Mouse (Mus musculus) limb, embryonic 12.5 days (tissue): ENCODE measurements at regions not wholly inside any gene's neighbourhood (a gene's known extent, or its start where the extent isn't known, plus 50 kb on each side); places are given as distances from the start of the nearest gene placed in this dataset.
A peak's percentile ranks its signal among the peaks of the same experiment; 100 is the strongest.

Experiments used
- ATAC-seq: fragments of 200-750 bp; cut with Nextera tagmentation; 2 replicates; pipeline ENCODE4 v1.8.0; 2017; ENCODE audit warnings: low read depth, moderate TSS enrichment; ENCODE audit not compliant: insufficient number of reproducible peaks, insufficient read depth, low FRiP score, low TSS enrichment
- H3K27ac ChIP-seq: fragments of 300-500 bp; sonication (generic); 2 replicates; pipeline ENCODE4 v1.5.1; 2016; ENCODE audit warnings: mild to moderate bottlenecking, moderate library complexity
- H3K27me3 ChIP-seq: fragments of 300-500 bp; sonication (generic); 2 replicates; pipeline ENCODE4 v1.6.1; 2016; ENCODE audit warnings: mild to moderate bottlenecking, moderate library complexity
- H3K36me3 ChIP-seq: fragments of 300-500 bp; sonication (generic); 2 replicates; pipeline ENCODE4 v1.6.1; 2016; ENCODE audit warnings: mild to moderate bottlenecking, moderate library complexity
- H3K4me1 ChIP-seq: fragments of 300-500 bp; sonication (generic); replicated peaks from 2 replicates; pipeline ENCODE4 v1.6.1; 2016
- H3K4me2 ChIP-seq: fragments of 300-500 bp; sonication (generic); 2 replicates; pipeline ENCODE4 v1.6.1; 2016; ENCODE audit warnings: mild to moderate bottlenecking, moderate library complexity
- H3K4me3 ChIP-seq: fragments of 300-500 bp; sonication (generic); replicated peaks from 2 replicates; pipeline ENCODE4 v1.5.1; 2016; ENCODE audit warnings: mild to moderate bottlenecking
- H3K9ac ChIP-seq: fragments of 300-500 bp; sonication (generic); replicated peaks from 2 replicates; pipeline ENCODE4 v1.6.1; 2016; ENCODE audit warnings: mild to moderate bottlenecking, moderate library complexity
- H3K9me3 ChIP-seq: fragments of 300-500 bp; sonication (generic); 2 replicates; pipeline ENCODE4 v1.6.1; 2016; ENCODE audit warnings: mild to moderate bottlenecking, moderate library complexity
- WGBS: fragments of 180-500 bp; shearing (Covaris S2); methylation state at CpG from one replicate; pipeline ENCODE4 v1.1.7; 2016; 5-methylcytosine and 5-hydroxymethylcytosine counted together

DNA sequence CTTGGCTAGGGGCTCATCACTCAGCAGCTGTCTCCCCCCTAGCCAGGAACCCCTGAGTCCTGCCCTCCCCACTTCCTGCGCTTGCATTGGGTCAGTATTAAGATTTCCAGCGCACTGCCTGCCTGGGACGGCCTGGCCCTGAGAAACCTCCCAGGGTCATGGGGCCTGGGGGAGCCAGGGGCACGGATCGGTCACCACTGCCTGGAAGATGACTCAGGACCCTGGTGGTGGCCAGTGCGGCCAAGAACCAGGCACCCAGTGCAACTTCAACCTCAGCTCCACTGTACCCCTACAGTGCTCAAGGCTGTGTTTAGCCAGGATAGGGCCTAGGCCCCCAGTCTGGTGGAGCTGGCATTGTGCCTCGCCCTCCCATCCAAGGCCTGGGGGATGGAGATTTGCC lies 111.9 kb upstream of the Zbtb40 start:
- ATAC-seq, result no peak
- H3K9me3 ChIP-seq, result no peaks in the 10 kb centered on the region
- 80% methylated on average over 7 of the region's 7 CpGs for WGBS
- peaks cover 10% of the 10 kb centered on the region for H3K4me1 ChIP-seq
- no peak overlapping the region for H3K4me2 ChIP-seq
- peaks cover 30% of the 10 kb centered on the region for H3K27me3 ChIP-seq
- H3K9ac ChIP-seq, result no peak overlapping the region
- no peak overlapping the region for H3K4me3 ChIP-seq
- H3K36me3 ChIP-seq, result no peaks in the 10 kb centered on the region
- H3K27ac ChIP-seq, result no peak overlapping the region

DNA sequence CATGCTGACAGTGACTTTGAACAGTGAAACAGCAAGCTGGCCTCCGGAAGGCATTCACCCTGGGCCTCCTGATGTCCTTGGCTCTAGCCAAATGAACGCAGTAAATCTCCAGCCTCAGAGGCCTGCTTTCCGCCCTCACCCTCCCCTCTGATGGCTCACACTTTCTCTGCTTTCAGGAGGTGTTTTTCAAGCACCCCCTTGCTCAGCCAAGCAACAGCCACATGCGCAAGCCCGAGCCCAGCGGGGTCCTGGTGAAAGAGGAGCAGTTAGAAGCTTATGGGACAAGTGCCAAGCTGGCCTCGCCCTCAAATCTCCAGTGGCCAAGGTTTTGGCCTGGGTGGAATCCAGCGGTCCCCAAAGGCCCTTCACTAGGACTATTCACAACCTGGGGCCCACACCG lies 109.6 kb upstream of the Zbtb40 start:
- Histone ChIP-seq H3K9me3 (no peaks in the 10 kb centered on the region), H3K4me1 (peaks cover 15% of the 10 kb centered on the region), H3K4me3 (no peak overlapping the region), H3K27me3 (peaks cover 7% of the 10 kb centered on the region), H3K4me2 (no peak overlapping the region), H3K9ac (no peak overlapping the region), H3K36me3 (no peaks in the 10 kb centered on the region), H3K27ac (peak overlapping the region; percentile 56)
- ATAC-seq, result no peak
- 53% methylated on average over 9 of the region's 9 CpGs for WGBS

DNA sequence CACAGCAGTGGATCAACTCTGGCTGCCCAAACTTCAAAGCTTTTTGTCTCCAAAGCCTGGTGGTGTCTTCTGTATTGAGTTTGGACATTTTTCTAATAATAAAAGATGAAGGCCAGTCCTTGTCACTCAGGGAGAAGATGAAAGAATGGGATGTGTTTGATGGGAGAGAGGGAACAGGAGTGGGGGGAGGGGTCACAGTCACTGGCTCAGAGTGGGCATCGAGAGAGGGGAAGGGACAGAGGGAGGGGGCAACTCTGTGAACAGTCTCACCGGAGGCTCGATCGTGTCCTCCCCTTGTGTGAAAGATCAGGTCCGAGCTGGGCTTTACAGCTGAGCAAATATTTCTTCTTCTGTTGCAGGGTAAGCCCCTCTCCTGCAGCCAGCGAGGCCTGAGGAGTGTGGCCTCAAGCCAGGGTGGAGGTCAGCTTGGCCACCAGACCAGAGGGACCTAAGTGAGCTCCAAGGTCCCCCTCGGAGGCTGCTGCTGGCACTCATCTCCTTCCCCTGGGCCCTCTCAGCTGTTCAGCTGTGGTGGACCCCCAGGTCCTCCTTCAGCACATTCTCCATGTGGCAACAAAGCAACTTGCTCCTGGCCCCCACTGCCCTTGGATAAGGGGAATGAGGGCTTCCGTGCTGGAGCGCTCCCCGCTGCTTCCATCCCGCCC lies 108.0 kb upstream of the Zbtb40 start:
- Histone ChIP-seq H3K4me2 (no peak overlapping the region), H3K9me3 (0 out of 2 replicates have a peak, but pooled peaks cover 7% of the 10 kb centered on the region), H3K27me3 (no peaks in the 10 kb centered on the region; the same call in 1 of the 2 replicates), H3K27ac (no peak overlapping the region), H3K9ac (no peak overlapping the region), H3K4me1 (peaks cover 15% of the 10 kb centered on the region), H3K36me3 (no peaks in the 10 kb centered on the region), H3K4me3 (no peak overlapping the region)
- ATAC-seq, result no peak
- 60% methylated on average over 11 of the region's 11 CpGs for WGBS

DNA sequence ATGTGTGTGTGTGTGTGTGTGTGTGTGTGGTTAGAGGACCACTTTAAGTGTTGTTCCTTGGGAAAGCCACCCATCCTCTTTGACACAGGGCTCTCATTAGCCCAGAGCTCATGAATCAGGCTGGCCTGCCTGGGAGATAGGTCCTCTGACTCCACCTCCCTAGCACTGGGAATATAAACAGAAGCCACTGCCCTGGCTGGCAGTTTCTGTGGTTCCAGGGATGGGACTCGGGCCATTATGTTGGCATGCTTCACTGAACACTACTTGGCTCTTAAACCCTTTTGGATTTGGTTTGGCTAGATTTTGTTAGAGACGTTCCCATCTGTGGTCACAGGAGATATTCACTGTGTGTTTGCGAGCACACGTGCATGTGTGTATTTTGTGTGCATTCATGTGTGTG lies 100.2 kb upstream of the Zbtb40 start:
- Histone ChIP-seq H3K4me2 (no peak overlapping the region), H3K9me3 (peaks cover 12% of the 10 kb centered on the region; the same call in 1 of the 2 replicates), H3K27ac (no peak overlapping the region), H3K9ac (no peak overlapping the region), H3K27me3 (no peaks in the 10 kb centered on the region), H3K4me3 (no peak overlapping the region), H3K4me1 (no peaks in the 10 kb centered on the region), H3K36me3 (no peaks in the 10 kb centered on the region)
- 86% methylated on average over 4 of the region's 4 CpGs for WGBS
- no peak for ATAC-seq

DNA sequence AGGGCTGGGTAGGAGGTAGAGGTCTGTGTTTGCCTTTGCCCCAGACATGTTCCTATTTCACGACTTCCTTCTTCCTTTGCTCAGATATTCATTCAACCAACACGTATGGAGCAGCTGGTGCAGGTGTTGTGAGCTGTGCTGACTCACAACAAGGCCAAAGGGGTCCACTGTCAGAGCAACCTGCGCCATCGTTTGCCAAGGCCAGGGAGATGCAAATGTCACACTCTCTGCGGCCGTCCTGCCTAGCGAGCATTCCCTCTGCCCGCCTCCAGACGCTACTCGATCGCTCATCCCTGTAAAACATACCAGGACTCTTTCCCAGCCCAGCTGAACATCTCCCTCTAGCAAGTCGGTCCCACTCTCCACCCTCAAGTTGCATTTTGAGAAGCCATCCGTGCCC lies 99.2 kb upstream of the Zbtb40 start:
- WGBS, result 85% methylated on average over 13 of the region's 13 CpGs
- H3K27ac ChIP-seq, result no peak overlapping the region
- H3K9ac ChIP-seq, result no peak overlapping the region
- H3K4me1 ChIP-seq, result peaks cover 6% of the 10 kb centered on the region
- no peaks in the 10 kb centered on the region for H3K27me3 ChIP-seq
- no peaks in the 10 kb centered on the region for H3K36me3 ChIP-seq
- H3K9me3 ChIP-seq, result peaks cover 12% of the 10 kb centered on the region; the same call in 1 of the 2 replicates
- H3K4me2 ChIP-seq, result no peak overlapping the region
- H3K4me3 ChIP-seq, result no peak overlapping the region
- no peak for ATAC-seq

DNA sequence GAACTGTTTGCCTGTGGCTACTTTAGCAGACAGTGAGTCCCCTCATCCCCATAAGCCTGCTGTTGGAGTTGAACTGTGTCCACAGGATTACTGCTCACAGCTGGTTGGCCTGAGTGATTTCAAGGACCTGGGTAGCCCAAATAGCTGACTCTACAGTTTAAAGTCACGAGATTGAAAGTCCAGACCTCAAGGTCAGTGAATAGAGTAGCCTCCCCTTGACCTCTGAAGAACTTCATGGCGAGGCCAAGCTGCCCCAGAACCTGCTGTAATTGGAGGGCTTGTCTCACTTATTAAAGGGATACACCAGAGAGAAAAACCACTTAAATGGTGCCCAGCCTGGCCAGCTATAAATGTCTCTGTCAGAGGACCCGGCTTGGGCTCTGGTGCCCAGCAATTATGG lies 97.7 kb upstream of the Zbtb40 start:
- Histone ChIP-seq H3K27ac (no peak overlapping the region), H3K9ac (no peak overlapping the region), H3K9me3 (peaks cover 6% of the 10 kb centered on the region; the same call in 1 of the 2 replicates), H3K4me3 (no peak overlapping the region), H3K36me3 (no peaks in the 10 kb centered on the region), H3K4me1 (peaks cover 16% of the 10 kb centered on the region), H3K4me2 (no peak overlapping the region), H3K27me3 (no peaks in the 10 kb centered on the region)
- ATAC-seq, result no peak
- WGBS, result 70% methylated on average over 3 of the region's 3 CpGs

DNA sequence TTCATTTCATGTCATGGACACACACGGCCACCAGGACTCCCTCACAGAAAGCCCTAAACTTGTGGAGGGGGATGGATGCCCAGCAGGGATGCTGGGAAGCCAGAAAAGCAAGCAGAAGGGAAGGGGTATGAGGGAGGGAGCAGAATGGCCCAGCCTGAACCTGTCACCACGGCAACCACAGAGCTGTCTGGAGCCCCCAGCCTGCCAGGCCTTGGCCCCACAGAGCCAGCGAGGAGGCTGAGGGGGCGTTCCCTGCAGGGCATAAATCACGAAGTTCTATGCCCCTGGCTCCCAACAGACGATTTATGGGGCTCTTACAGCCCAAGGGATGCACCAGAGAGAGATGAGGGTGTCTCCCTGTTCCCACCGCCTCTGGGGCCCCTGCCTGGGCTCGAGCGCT lies 93.7 kb upstream of the Zbtb40 start:
- WGBS, result 8% methylated on average over 9 of the region's 9 CpGs
- Histone ChIP-seq H3K27ac (no peak overlapping the region), H3K4me1 (peaks cover 16% of the 10 kb centered on the region), H3K36me3 (no peaks in the 10 kb centered on the region), H3K27me3 (0 out of 2 replicates have a peak, but pooled peaks cover under 1% of the 10 kb centered on the region), H3K4me3 (no peak overlapping the region), H3K9me3 (no peaks in the 10 kb centered on the region), H3K4me2 (no peak overlapping the region), H3K9ac (peak overlapping the region; percentile 40)
- ATAC-seq, result no peak

DNA sequence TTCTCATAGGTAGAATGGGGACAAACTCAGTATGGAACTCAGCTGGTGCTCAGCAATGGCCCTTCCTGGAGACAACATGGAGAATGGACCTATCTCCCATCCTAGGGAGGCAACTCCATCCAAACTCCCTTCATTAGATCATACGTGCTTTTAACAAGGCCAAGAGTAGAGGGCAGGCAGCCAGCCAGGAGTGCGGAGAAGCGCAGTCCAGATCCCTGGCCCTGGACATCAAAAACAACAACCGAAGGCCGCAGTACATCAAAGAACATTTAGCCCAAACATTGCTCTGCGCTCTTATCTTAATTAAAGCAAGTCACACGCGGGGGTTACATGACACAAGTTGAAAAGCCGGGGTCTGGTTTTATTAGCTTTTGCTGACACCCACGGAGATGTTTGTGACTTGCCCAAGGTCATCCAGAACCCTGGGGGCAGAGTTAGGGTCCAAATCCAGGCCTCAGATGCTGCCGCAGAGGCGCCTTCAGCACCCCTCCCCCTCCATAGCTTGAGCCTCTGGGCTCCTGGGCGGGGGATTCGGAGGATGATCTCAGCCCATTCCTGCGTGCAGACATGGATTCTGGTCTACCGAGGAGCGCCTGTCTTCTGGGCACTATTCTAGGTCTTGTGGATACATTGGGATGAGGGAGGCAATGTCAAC lies 90.6 kb upstream of the Zbtb40 start:
- Histone ChIP-seq H3K27me3 (0 out of 2 replicates have a peak, but pooled peaks cover 4% of the 10 kb centered on the region), H3K9me3 (no peaks in the 10 kb centered on the region), H3K27ac (no peak overlapping the region), H3K4me2 (no peak overlapping the region), H3K36me3 (no peaks in the 10 kb centered on the region), H3K4me1 (peaks cover 16% of the 10 kb centered on the region), H3K9ac (no peak overlapping the region), H3K4me3 (no peak overlapping the region)
- ATAC-seq, result no peak
- WGBS, result 37% methylated on average over 17 of the region's 17 CpGs

DNA sequence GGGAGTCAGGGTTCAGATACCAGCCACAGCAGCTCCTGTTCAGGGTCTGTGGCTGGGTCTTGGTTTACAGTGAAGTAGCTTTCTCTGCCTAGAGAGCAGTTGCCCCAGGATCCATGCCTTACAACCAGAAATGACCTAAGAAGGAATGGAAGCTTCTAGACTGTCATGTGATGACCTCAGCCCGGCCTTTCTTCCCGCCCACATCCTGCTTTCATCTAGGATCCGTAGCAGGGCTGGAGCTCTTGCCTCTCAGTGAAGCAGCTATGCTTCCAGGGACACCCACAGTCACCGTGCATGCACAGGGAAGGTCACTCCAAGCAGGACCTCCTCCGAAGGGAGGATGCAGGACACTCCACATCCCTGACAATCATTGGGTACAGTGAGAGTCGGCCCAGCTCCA lies 89.5 kb upstream of the Zbtb40 start:
- Histone ChIP-seq H3K36me3 (no peaks in the 10 kb centered on the region), H3K27me3 (peaks cover 8% of the 10 kb centered on the region; the same call in 1 of the 2 replicates), H3K9me3 (no peaks in the 10 kb centered on the region), H3K4me2 (no peak overlapping the region), H3K27ac (no peak overlapping the region), H3K4me3 (no peak overlapping the region), H3K9ac (no peak overlapping the region), H3K4me1 (peaks cover 20% of the 10 kb centered on the region)
- 76% methylated on average over 6 of the region's 6 CpGs for WGBS
- ATAC-seq, result no peak

DNA sequence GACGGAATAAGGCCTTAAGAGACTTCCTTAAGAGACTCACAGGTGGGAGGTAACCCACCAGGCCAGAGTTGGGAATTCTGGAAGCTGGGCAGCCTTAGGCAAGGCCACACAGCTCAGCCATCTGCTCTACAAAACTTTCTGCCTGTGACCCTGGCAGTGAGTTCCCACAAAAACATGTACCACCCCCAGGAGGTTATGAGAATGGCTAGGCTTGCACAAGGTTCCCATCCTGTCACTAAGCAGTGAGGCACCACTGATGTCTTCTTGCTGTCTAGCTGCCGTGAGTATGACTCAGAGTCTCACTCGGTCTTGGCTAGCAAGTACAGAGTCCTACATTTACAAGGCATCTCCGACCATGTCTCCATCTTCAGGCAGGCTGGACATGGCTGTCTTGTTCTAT lies 87.7 kb upstream of the Zbtb40 start:
- H3K9ac ChIP-seq, result no peak overlapping the region
- H3K36me3 ChIP-seq, result no peaks in the 10 kb centered on the region
- peaks cover 16% of the 10 kb centered on the region; the same call in 1 of the 2 replicates for H3K27me3 ChIP-seq
- WGBS, result 74% methylated on average over 4 of the region's 4 CpGs
- no peaks in the 10 kb centered on the region for H3K9me3 ChIP-seq
- H3K4me2 ChIP-seq, result no peak overlapping the region
- peaks cover 9% of the 10 kb centered on the region for H3K4me1 ChIP-seq
- no peak overlapping the region for H3K4me3 ChIP-seq
- no peak overlapping the region for H3K27ac ChIP-seq
- ATAC-seq, result no peak

DNA sequence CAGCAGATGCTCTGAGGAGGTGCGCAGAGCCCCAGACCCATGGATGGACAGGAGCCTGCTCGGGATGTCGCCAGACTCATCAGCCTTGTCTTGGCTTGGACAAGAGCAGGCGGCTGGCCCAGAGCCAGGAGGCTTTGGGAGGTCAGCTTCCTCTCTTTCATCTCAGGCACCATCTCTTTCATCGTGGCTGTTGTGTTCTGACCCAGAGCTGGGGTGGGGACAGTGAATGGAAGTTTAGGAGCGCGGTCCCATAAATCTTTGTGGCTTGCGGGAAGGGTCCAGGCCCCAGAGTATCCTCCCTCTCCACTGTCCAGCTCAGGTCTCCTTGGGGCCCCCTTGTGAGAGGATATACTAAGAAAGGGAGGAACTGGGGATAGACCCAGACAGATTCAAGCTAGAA lies 87.2 kb upstream of the Zbtb40 start:
- Histone ChIP-seq H3K27me3 (peaks cover 17% of the 10 kb centered on the region; the same call in 1 of the 2 replicates), H3K4me1 (peaks cover 9% of the 10 kb centered on the region), H3K4me3 (no peak overlapping the region), H3K27ac (no peak overlapping the region), H3K9me3 (no peaks in the 10 kb centered on the region), H3K4me2 (no peak overlapping the region), H3K36me3 (no peaks in the 10 kb centered on the region), H3K9ac (no peak overlapping the region)
- 40% methylated on average over 8 of the region's 8 CpGs for WGBS
- ATAC-seq, result no peak
